24 mouse cellular contexts compared by ENCODE assay signal in the genomic region with DNA sequence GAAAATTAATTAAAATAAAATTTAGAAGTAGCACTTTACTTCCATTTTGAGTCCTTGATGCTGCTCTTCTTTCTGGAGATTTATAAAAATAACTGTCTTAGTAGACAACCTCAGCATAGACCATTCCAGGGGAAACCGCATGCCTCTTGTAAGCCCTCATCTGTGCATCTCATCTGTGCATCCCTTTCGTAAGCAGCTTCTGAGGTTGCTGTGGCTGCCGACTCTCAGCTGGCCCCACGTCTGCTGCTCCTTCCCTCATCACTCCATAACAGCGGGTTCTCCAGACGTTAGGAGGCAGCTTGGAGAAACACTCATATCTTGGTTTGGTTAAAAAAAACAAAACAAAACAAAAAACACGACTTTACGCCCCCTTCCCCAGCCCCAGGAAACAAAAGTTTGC. TPM values are rescaled to one million over a fixed set of nuclear protein-coding genes. Genes with fewer than 3 reads are reported as not detected.
DNase-seq lines count a peak whose midpoint lies in the region; ATAC-seq and TF ChIP-seq lines count a peak whose summit lies in the region.
"Had no signal": no experiment of that assay in that cellular context is flagged by ENCODE, and none has a peak within 500 bp of the region (broad histone marks: within the 10 kb centered on the region; RNA-seq: fewer than 3 reads in every experiment).

No protein-coding gene starts in this region.

- WGBS in forebrain, embryonic 14.5 days = 47% methylated on average over 8 of the region's 8 CpGs
- 48% methylated on average over 8 of the region's 8 CpGs for WGBS in forebrain, embryonic 11.5 days
- WGBS in hindbrain, embryonic 16.5 days = 31% methylated on average over 8 of the region's 8 CpGs
- 35% methylated on average over 8 of the region's 8 CpGs for WGBS in hindbrain, postnatal 0 days
- WGBS in midbrain, embryonic 10.5 days = 42% methylated on average over 8 of the region's 8 CpGs
- 43% methylated on average over 8 of the region's 8 CpGs for WGBS in midbrain, postnatal 0 days

- no peaks in the 10 kb centered on the region for H3K27me3 ChIP-seq in forebrain, embryonic 14.5 days (replicated peaks; ENCODE audit: control insufficient read depth, insufficient read depth, low read length)
- H3K27me3 ChIP-seq in forebrain, embryonic 11.5 days (ENCODE audit: control insufficient read depth, insufficient read depth, low read length) = no peaks in the 10 kb centered on the region
- H3K27me3 ChIP-seq in hindbrain, embryonic 16.5 days (replicated peaks; ENCODE audit: control insufficient read depth, insufficient read depth, low read length) = no peaks in the 10 kb centered on the region
- H3K27me3 ChIP-seq in hindbrain, postnatal 0 days (ENCODE audit: insufficient read depth, low read length) = no peaks in the 10 kb centered on the region
- H3K27me3 ChIP-seq in midbrain, embryonic 10.5 days (ENCODE audit: low read depth, poor library complexity, severe bottlenecking) = no peaks in the 10 kb centered on the region
- no peaks in the 10 kb centered on the region for H3K27me3 ChIP-seq in midbrain, postnatal 0 days (ENCODE audit: insufficient read depth, low read length)
- H3K27me3 ChIP-seq: embryonic facial prominence, embryonic 15.5 days; heart, embryonic 15.5 days; hindbrain, embryonic 15.5 days had no signal

- no peak overlapping the region for H3K9ac ChIP-seq in forebrain, embryonic 14.5 days (ENCODE audit: low read length)
- no peak overlapping the region for H3K9ac ChIP-seq in forebrain, embryonic 11.5 days (ENCODE audit: low read length)
- H3K9ac ChIP-seq in hindbrain, embryonic 16.5 days (ENCODE audit: low read depth, low read length) = 0 out of 2 replicates have a peak overlapping the region, but pooled peaks have one; percentile 20
- no peak overlapping the region for H3K9ac ChIP-seq in hindbrain, postnatal 0 days (replicated peaks; ENCODE audit: low read length)
- no peak overlapping the region for H3K9ac ChIP-seq in midbrain, postnatal 0 days (replicated peaks; ENCODE audit: low read length, poor library complexity, severe bottlenecking)
- H3K9ac ChIP-seq: embryonic facial prominence, embryonic 15.5 days; heart, embryonic 15.5 days; hindbrain, embryonic 15.5 days had no signal

- H3K4me2 ChIP-seq in forebrain, embryonic 14.5 days (ENCODE audit: low read length) = no peak overlapping the region
- H3K4me2 ChIP-seq in forebrain, embryonic 11.5 days (ENCODE audit: low read depth, low read length, severe bottlenecking) = no peak overlapping the region
- no peak overlapping the region for H3K4me2 ChIP-seq in hindbrain, embryonic 16.5 days (ENCODE audit: low read length)
- H3K4me2 ChIP-seq in hindbrain, postnatal 0 days (ENCODE audit: low read depth, low read length) = no peak overlapping the region
- H3K4me2 ChIP-seq in midbrain, postnatal 0 days (ENCODE audit: low read depth, low read length, poor library complexity, severe bottlenecking) = no peak overlapping the region
- H3K4me2 ChIP-seq: embryonic facial prominence, embryonic 15.5 days; heart, embryonic 11.5 days; heart, embryonic 15.5 days; hindbrain, embryonic 15.5 days had no signal

- no peak overlapping the region for H3K27ac ChIP-seq in forebrain, embryonic 14.5 days (ENCODE audit: low read depth, low read length)
- no peak overlapping the region for H3K27ac ChIP-seq in forebrain, embryonic 11.5 days (ENCODE audit: low read depth, low read length)
- no peak overlapping the region for H3K27ac ChIP-seq in hindbrain, embryonic 16.5 days (ENCODE audit: low read depth, low read length)
- no peak overlapping the region for H3K27ac ChIP-seq in hindbrain, postnatal 0 days
- H3K27ac ChIP-seq in midbrain, embryonic 10.5 days (replicated peaks) = peak overlapping the region; percentile 19; the same call in 1 of the 2 replicates
- H3K27ac ChIP-seq in midbrain, postnatal 0 days (ENCODE audit: low read depth, low read length) = no peak overlapping the region
- H3K27ac ChIP-seq: embryonic facial prominence, embryonic 15.5 days; forebrain, embryonic 10.5 days; heart, adult 2 months; heart, embryonic 15.5 days; hindbrain, embryonic 15.5 days had no signal

- H3K9me3 ChIP-seq in forebrain, embryonic 14.5 days (replicated peaks; ENCODE audit: control insufficient read depth, low read length) = 0 out of 2 replicates have a peak, but pooled peaks cover 6% of the 10 kb centered on the region
- H3K9me3 ChIP-seq in forebrain, embryonic 11.5 days (ENCODE audit: control insufficient read depth, low read length) = peaks cover 3% of the 10 kb centered on the region; the same call in 1 of the 2 replicates
- H3K9me3 ChIP-seq in hindbrain, embryonic 16.5 days (ENCODE audit: control insufficient read depth, low read length) = no peaks in the 10 kb centered on the region
- H3K9me3 ChIP-seq in hindbrain, postnatal 0 days (ENCODE audit: low read length) = no peaks in the 10 kb centered on the region
- peaks cover 6% of the 10 kb centered on the region for H3K9me3 ChIP-seq in midbrain, embryonic 10.5 days (replicated peaks)
- H3K9me3 ChIP-seq in midbrain, postnatal 0 days (ENCODE audit: low read length) = no peaks in the 10 kb centered on the region
- H3K9me3 ChIP-seq: embryonic facial prominence, embryonic 15.5 days; forebrain, embryonic 10.5 days; heart, embryonic 15.5 days; hindbrain, embryonic 15.5 days had no signal

- peak; percentile 17 for DNase-seq in forebrain, embryonic 14.5 days (ENCODE audit: low spot score)
- no peak for DNase-seq in forebrain, embryonic 11.5 days (ENCODE audit: low spot score)
- DNase-seq in hindbrain, postnatal 0 days (ENCODE audit: low spot score) = no peak
- DNase-seq in midbrain, embryonic 10.5 days (ENCODE audit: low spot score) = no peak
- no peak for DNase-seq in midbrain, postnatal 0 days (ENCODE audit: low spot score)
- DNase-seq in telencephalon, adult 2 months (ENCODE audit: low read depth, low spot score) = peak; percentile 40
- DNase-seq in gastrocnemius, postnatal 10 days = no peak
- DNase-seq: adrenal gland, postnatal 14 days; B cell, adult 2 months; cerebellum, adult 2 months; cerebellum, postnatal 14 days; embryo, embryonic 11 days; gastrocnemius, postnatal 14 days; heart, adult 2 months; heart, postnatal 14 days had no signal

- H3K4me1 ChIP-seq in forebrain, embryonic 14.5 days (ENCODE audit: control insufficient read depth, insufficient read depth, low read length) = peaks cover 19% of the 10 kb centered on the region
- H3K4me1 ChIP-seq in forebrain, embryonic 11.5 days (replicated peaks; ENCODE audit: control insufficient read depth, insufficient read depth, low read length) = no peaks in the 10 kb centered on the region
- H3K4me1 ChIP-seq in hindbrain, embryonic 16.5 days (ENCODE audit: control insufficient read depth, insufficient read depth, low read depth, low read length) = peaks cover 7% of the 10 kb centered on the region
- H3K4me1 ChIP-seq in hindbrain, postnatal 0 days (ENCODE audit: insufficient read depth, low read length) = peaks cover 8% of the 10 kb centered on the region
- H3K4me1 ChIP-seq in midbrain, embryonic 10.5 days = peaks cover 32% of the 10 kb centered on the region
- no peaks in the 10 kb centered on the region for H3K4me1 ChIP-seq in midbrain, postnatal 0 days (ENCODE audit: insufficient read depth, low read length)

- ATAC-seq in forebrain, embryonic 14.5 days = no peak
- no peak for ATAC-seq in forebrain, embryonic 11.5 days (replicated peaks; ENCODE audit: low FRiP score)
- ATAC-seq in hindbrain, embryonic 16.5 days = no peak
- ATAC-seq in hindbrain, postnatal 0 days = no peak
- ATAC-seq in midbrain, postnatal 0 days (ENCODE audit: low FRiP score) = no peak
- ATAC-seq: activated CD4-positive, CD25-positive, alpha-beta regulatory T cell, adult 4 months; CD4-positive, CD25-positive, alpha-beta regulatory T cell, adult 4 months had no signal

- no peaks in the 10 kb centered on the region for H3K36me3 ChIP-seq in forebrain, embryonic 14.5 days (ENCODE audit: control insufficient read depth, insufficient read depth, low read length)
- no peaks in the 10 kb centered on the region for H3K36me3 ChIP-seq in forebrain, embryonic 11.5 days (ENCODE audit: control insufficient read depth, insufficient read depth, low read length)
- no peaks in the 10 kb centered on the region for H3K36me3 ChIP-seq in hindbrain, embryonic 16.5 days (ENCODE audit: control insufficient read depth, insufficient read depth, low read length)
- H3K36me3 ChIP-seq in hindbrain, postnatal 0 days (ENCODE audit: insufficient read depth, low read length) = no peaks in the 10 kb centered on the region
- peaks cover 3% of the 10 kb centered on the region; the same call in 1 of the 2 replicates for H3K36me3 ChIP-seq in midbrain, embryonic 10.5 days
- no peaks in the 10 kb centered on the region for H3K36me3 ChIP-seq in midbrain, postnatal 0 days (ENCODE audit: insufficient read depth, low read length)
- H3K36me3 ChIP-seq: embryonic facial prominence, embryonic 15.5 days; heart, embryonic 15.5 days; hindbrain, embryonic 15.5 days had no signal

- TF ChIP-seq CTCF in hindbrain, postnatal 0 days (IDR thresholded peaks at IDR 0.05; ENCODE audit: low read depth) = no peak
- no peak for TF ChIP-seq CTCF in midbrain, postnatal 0 days (IDR thresholded peaks at IDR 0.05)

- H3K4me3 ChIP-seq in forebrain, embryonic 14.5 days (ENCODE audit: low read depth, low read length) = no peak overlapping the region
- H3K4me3 ChIP-seq in forebrain, embryonic 11.5 days (ENCODE audit: low read depth, low read length) = no peak overlapping the region
- H3K4me3 ChIP-seq in hindbrain, embryonic 16.5 days (ENCODE audit: low read length) = no peak overlapping the region
- no peak overlapping the region for H3K4me3 ChIP-seq in hindbrain, postnatal 0 days (ENCODE audit: low read length)
- no peak overlapping the region for H3K4me3 ChIP-seq in midbrain, embryonic 10.5 days
- no peak overlapping the region for H3K4me3 ChIP-seq in midbrain, postnatal 0 days (ENCODE audit: low read depth, low read length)
- H3K4me3 ChIP-seq: embryonic facial prominence, embryonic 15.5 days; erythroblast, embryonic 14.5 days; forebrain, embryonic 10.5 days; heart, adult 2 months; heart, embryonic 15.5 days; hindbrain, embryonic 15.5 days had no signal

RNA-seq across cellular contexts. Expression of gene Atxn7l1, which starts 47.7 kb away (rescaled TPM):
- polyA plus RNA-seq in forebrain, embryonic 14.5 days (2014; fragmentation: Nextera tagmentation; extraction: Ambion mirVana) = 18.1 and 20.0 TPM in 2 replicates
- polyA plus RNA-seq in forebrain, embryonic 11.5 days (2014; fragmentation: Nextera tagmentation; extraction: Ambion mirVana) = 16.0 and 16.5 TPM in 2 replicates
- polyA plus RNA-seq in hindbrain, embryonic 16.5 days (2015; fragmentation: Nextera tagmentation; extraction: Ambion mirVana) = 18.7 and 25.1 TPM in 2 replicates
- 19.2 and 24.9 TPM in 2 replicates for total RNA-seq in hindbrain, postnatal 0 days (2014; rRNA removed)
- polyA plus RNA-seq in hindbrain, postnatal 0 days (2015; fragmentation: Nextera tagmentation; extraction: Ambion mirVana) = 15.8 TPM in 2 replicates
- polyA plus RNA-seq in midbrain, embryonic 10.5 days (2016; fragmentation: Nextera tagmentation; extraction: Ambion mirVana) = 10.0 and 10.6 TPM in 2 replicates
- total RNA-seq in midbrain, postnatal 0 days (2014; rRNA removed) = 23.6 and 27.8 TPM in 2 replicates
- 20.3 and 20.9 TPM in 2 replicates for polyA plus RNA-seq in midbrain, postnatal 0 days (2015; fragmentation: Nextera tagmentation; extraction: Ambion mirVana)
- 10 to 100 TPM; 20.2 to 24.4 TPM for total RNA-seq in gastrocnemius, postnatal 10 days (2021)

Comparison
In these comparisons a context has a peak if more than half of its experiments do, and no peak if none do; other contexts are left out.
1. DNase-seq: peak in forebrain, embryonic 14.5 days (single experiment) and telencephalon, adult 2 months (single experiment); none in forebrain, embryonic 11.5 days (single experiment), hindbrain, postnatal 0 days (single experiment), midbrain, embryonic 10.5 days (single experiment), midbrain, postnatal 0 days (single experiment) and gastrocnemius, postnatal 10 days (single experiment).